Mouse (Mus musculus): Measurements from ENCODE around the gene Smim12. TPM values are rescaled to one million over a fixed set of nuclear protein-coding genes. Genes with fewer than 3 reads are reported as not detected.

Smim12 gene
- total and polyA plus RNA-seq, 3 experiments = 48.3 to 60.1 TPM; not detected in 1

GRCm38 (mm10) chr4:127232551-127232950 lies 11.0 kb upstream of the Smim12 start:
- Histone ChIP-seq H3K27ac (ENCODE audit: control insufficient read depth, low read depth, low read length) (no peak overlapping the region), H3K4me3 (ENCODE audit: control insufficient read depth in 1 of 2, insufficient read depth in 1 of 2, low read depth in 2 of 2, low read length in 2 of 2) (no peak overlapping the region), H3K36me3 (ENCODE audit: control insufficient read depth in 1 of 2, insufficient read depth in 2 of 2, low read length in 2 of 2) (no peaks in the 10 kb centered on the region), H3K9ac (ENCODE audit: control insufficient read depth, low read depth, low read length, poor library complexity, severe bottlenecking) (no peak overlapping the region), H3K4me1 (ENCODE audit: control insufficient read depth in 1 of 2, insufficient read depth in 2 of 2, low read length in 2 of 2) (no peaks in the 10 kb centered on the region), H3K9me3 (replicated peaks; ENCODE audit: insufficient read depth, low read length) (no peaks in the 10 kb centered on the region), H3K27me3 (ENCODE audit: control insufficient read depth in 1 of 2, insufficient read depth in 2 of 2, low read length in 2 of 2) (no peaks in the 10 kb centered on the region), H3K79me2 (ENCODE audit: control insufficient read depth, insufficient read depth, low read length, poor library complexity) (no peaks in the 10 kb centered on the region)
- TF ChIP-seq USF1 (IDR thresholded peaks at IDR 0.05; ENCODE audit: low read depth, low read length) (no peak), SIN3A (IDR thresholded peaks at IDR 0.05; ENCODE audit: low read length) (no peak), MAZ (IDR thresholded peaks at IDR 0.05; ENCODE audit: low read depth, low read length) (no peak), POLR2AphosphoS5 (IDR thresholded peaks at IDR 0.05; ENCODE audit: borderline replicate concordance, low read depth, low read length) (no peak), HCFC1 (IDR thresholded peaks at IDR 0.05; ENCODE audit: low read depth, low read length) (no peak), EP300 (IDR thresholded peaks at IDR 0.05; ENCODE audit: low read depth in 1 of 2, low read length in 2 of 2) (no peak), MYC (IDR thresholded peaks at IDR 0.05; ENCODE audit: low read depth, low read length) (no peak), BHLHE40 (IDR thresholded peaks at IDR 0.05; ENCODE audit: borderline replicate concordance, low read depth, low read length) (no peak), ZKSCAN1 (IDR thresholded peaks at IDR 0.05; ENCODE audit: low read depth, low read length) (no peak), RAD21 (IDR thresholded peaks at IDR 0.05; ENCODE audit: low read depth, low read length) (no peak), CHD2 (IDR thresholded peaks at IDR 0.05; ENCODE audit: low read length) (no peak), NELFE (IDR thresholded peaks at IDR 0.05; ENCODE audit: low read depth, low read length) (no peak), MXI1 (IDR thresholded peaks at IDR 0.05; ENCODE audit: low read depth, low read length) (no peak), ZC3H11A (IDR thresholded peaks at IDR 0.05; ENCODE audit: low read depth, low read length) (no peak), GABPA (IDR thresholded peaks at IDR 0.05; ENCODE audit: low read depth, low read length) (no peak), POLR2AphosphoS2 (IDR thresholded peaks at IDR 0.05; ENCODE audit: low read length) (no peak)
- DNase-seq (ENCODE audit: low read depth, low spot score) = no peak

DNA sequence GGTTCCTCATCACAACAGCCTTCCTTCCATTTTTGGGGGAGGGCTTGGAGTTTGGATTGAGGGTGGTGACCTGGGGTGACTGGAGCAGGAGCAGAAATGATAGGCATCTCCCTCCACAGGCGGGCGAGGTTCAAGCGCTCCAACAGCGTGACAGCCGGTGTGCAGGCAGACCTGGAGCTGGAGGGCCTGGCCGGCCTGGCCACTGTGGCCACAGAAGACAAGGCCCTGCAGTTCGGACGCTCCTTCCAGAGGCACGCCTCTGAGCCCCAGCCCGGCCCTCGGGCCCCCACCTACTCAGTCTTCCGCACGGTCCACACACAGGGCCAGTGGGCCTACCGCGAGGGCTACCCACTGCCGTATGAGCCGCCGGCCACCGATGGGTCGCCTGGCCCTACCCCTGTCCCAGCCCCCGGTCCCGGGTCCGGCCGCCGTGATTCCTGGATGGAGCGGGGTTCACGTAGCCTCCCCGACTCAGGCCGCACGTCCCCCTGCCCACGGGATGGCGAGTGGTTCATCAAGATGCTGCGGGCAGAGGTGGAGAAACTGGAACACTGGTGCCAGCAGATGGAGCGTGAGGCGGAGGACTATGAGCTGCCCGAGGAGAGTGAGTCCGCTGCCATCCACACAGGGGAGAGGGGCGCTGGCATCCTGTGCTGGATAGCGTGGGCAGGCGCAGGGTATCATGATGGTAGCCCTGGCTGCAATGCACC lies 10.0 kb upstream of the Smim12 start:
- no peak overlapping the region for H3K4me3 ChIP-seq (ENCODE audit: control insufficient read depth in 1 of 2, insufficient read depth in 1 of 2, low read depth in 2 of 2, low read length in 2 of 2)
- H3K9me3 ChIP-seq (replicated peaks; ENCODE audit: insufficient read depth, low read length) = no peaks in the 10 kb centered on the region
- no peak for DNase-seq (ENCODE audit: low read depth, low spot score)
- no peak overlapping the region for H3K9ac ChIP-seq (ENCODE audit: control insufficient read depth, low read depth, low read length, poor library complexity, severe bottlenecking)
- no peak overlapping the region for H3K27ac ChIP-seq (ENCODE audit: control insufficient read depth, low read depth, low read length)
- no peaks in the 10 kb centered on the region for H3K27me3 ChIP-seq (ENCODE audit: control insufficient read depth in 1 of 2, insufficient read depth in 2 of 2, low read length in 2 of 2)
- H3K79me2 ChIP-seq (ENCODE audit: control insufficient read depth, insufficient read depth, low read length, poor library complexity) = no peaks in the 10 kb centered on the region
- H3K36me3 ChIP-seq (ENCODE audit: control insufficient read depth in 1 of 2, insufficient read depth in 2 of 2, low read length in 2 of 2) = no peaks in the 10 kb centered on the region
- H3K4me1 ChIP-seq (ENCODE audit: control insufficient read depth in 1 of 2, insufficient read depth in 2 of 2, low read length in 2 of 2) = no peaks in the 10 kb centered on the region
- TF ChIP-seq RCOR1 (IDR thresholded peaks at IDR 0.05; ENCODE audit: low read depth, low read length) (no peak), TCF12 (IDR thresholded peaks at IDR 0.05; ENCODE audit: low read depth, low read length) (no peak), EP300 (IDR thresholded peaks at IDR 0.05; ENCODE audit: low read depth in 1 of 2, low read length in 2 of 2) (no peak), GATA1 (IDR thresholded peaks at IDR 0.05; ENCODE audit: low read depth, low read length) (no peak), TAL1 (IDR thresholded peaks at IDR 0.05; ENCODE audit: low read length) (no peak), POLR2AphosphoS2 (IDR thresholded peaks at IDR 0.05; ENCODE audit: low read length) (no peak), MAFK (IDR thresholded peaks at IDR 0.05; ENCODE audit: borderline replicate concordance, low read depth, low read length) (no peak), MAX (IDR thresholded peaks at IDR 0.05; ENCODE audit: low read length) (no peak), ZKSCAN1 (IDR thresholded peaks at IDR 0.05; ENCODE audit: low read depth, low read length) (no peak), CTCF (IDR thresholded peaks at IDR 0.05 in 2 of 3, conservative IDR thresholded peaks at IDR 0.05 in 1 of 3; ENCODE audit: control insufficient read depth in 1 of 3, insufficient read depth in 1 of 3, low read depth in 2 of 3, low read length in 3 of 3, poor library complexity in 1 of 3, severe bottlenecking in 1 of 3) (no peak), UBTF (IDR thresholded peaks at IDR 0.05; ENCODE audit: borderline replicate concordance, insufficient read depth, low read depth, low read length) (no peak), TBP (IDR thresholded peaks at IDR 0.05; ENCODE audit: low read depth, low read length) (no peak), HCFC1 (IDR thresholded peaks at IDR 0.05; ENCODE audit: low read depth, low read length) (no peak), ZNF384 (IDR thresholded peaks at IDR 0.05; ENCODE audit: low read depth, low read length) (no peak), ZMIZ1 (IDR thresholded peaks at IDR 0.05; ENCODE audit: low read depth, low read length) (no peak), NRF1 (IDR thresholded peaks at IDR 0.05; ENCODE audit: insufficient read depth, low read depth, low read length, poor library complexity, severe bottlenecking) (no peak), GABPA (IDR thresholded peaks at IDR 0.05; ENCODE audit: low read depth, low read length) (no peak), MYB (IDR thresholded peaks at IDR 0.05; ENCODE audit: low read depth, low read length) (no peak)
